Mouse (Mus musculus): ENCODE results near the gene Hes1.

- TF ChIP-seq POLR2A (IDR thresholded peaks at IDR 0.05; ENCODE audit: low read depth, low read length) = no peak
- TF ChIP-seq CTCF (IDR thresholded peaks at IDR 0.05; ENCODE audit: borderline replicate concordance, insufficient read depth, low read length) = no peak
Measured at GRCm38 (mm10) chr16:30096050-30096449, 31.9 kb downstream of the Hes1 start.
